Mouse (Mus musculus): ENCODE results near the gene Lce1d. TPM values are rescaled to one million over a fixed set of nuclear protein-coding genes. Genes with fewer than 3 reads are reported as not detected.

The Lce1d gene
- polyA plus RNA-seq, 1 experiment from 2014 or later, result not detected

GRCm38 (mm10) chr3:92638653-92638991, 48.4 kb downstream of the Lce1d start:
- WGBS, result 73% methylated on average over 3 of the region's 3 CpGs
- H3K9me3 ChIP-seq, result no peaks in the 10 kb centered on the region
- no peak for ATAC-seq (ENCODE audit: insufficient number of reproducible peaks, insufficient read depth, low FRiP score, low TSS enrichment, low read depth)
- no peaks in the 10 kb centered on the region for H3K4me1 ChIP-seq
- no peaks in the 10 kb centered on the region for H3K36me3 ChIP-seq
- no peak overlapping the region for H3K27ac ChIP-seq
- no peak overlapping the region for H3K4me2 ChIP-seq
- no peak overlapping the region for H3K4me3 ChIP-seq
- no peaks in the 10 kb centered on the region for H3K27me3 ChIP-seq
- no peak overlapping the region for H3K9ac ChIP-seq

- Histone ChIP-seq H3K4me3 (no peak overlapping the region), H3K27ac (no peak overlapping the region), H3K9ac (no peak overlapping the region), H3K36me3 (no peaks in the 10 kb centered on the region), H3K4me1 (no peaks in the 10 kb centered on the region), H3K27me3 (no peaks in the 10 kb centered on the region), H3K9me3 (no peaks in the 10 kb centered on the region), H3K4me2 (no peak overlapping the region)
- no peak for ATAC-seq (ENCODE audit: insufficient number of reproducible peaks, insufficient read depth, low FRiP score, low TSS enrichment, low read depth)
- 29% methylated on average over 1 of the region's 1 CpGs for WGBS
Observed at GRCm38 (mm10) chr3:92637745-92638652, 49.0 kb downstream of the Lce1d start.

Other genes with a start within 250 kb of the Lce1d start
- 1.0 TPM in 1 of 2 replicates, not detected in the other for gene Sprr1b, start 248.4 kb downstream of the Lce1d start, polyA plus RNA-seq (2015; fragmentation: Nextera tagmentation; extraction: Ambion mirVana)
- gene Sprr3, start 228.5 kb downstream of the Lce1d start, polyA plus RNA-seq (2015; fragmentation: Nextera tagmentation; extraction: Ambion mirVana), result not detected in 2 replicates
- gene Sprr1a, start 201.3 kb downstream of the Lce1d start, polyA plus RNA-seq (2015; fragmentation: Nextera tagmentation; extraction: Ambion mirVana), result 21.6 and 26.7 TPM in 2 replicates
- gene Sprr4, start 186.7 kb downstream of the Lce1d start, polyA plus RNA-seq (2015; fragmentation: Nextera tagmentation; extraction: Ambion mirVana), result not detected in 2 replicates
- not detected in 2 replicates for gene 2310046K23Rik, start 152.7 kb downstream of the Lce1d start, polyA plus RNA-seq (2015; fragmentation: Nextera tagmentation; extraction: Ambion mirVana)
- 0.14 TPM in 1 of 2 replicates, not detected in the other for gene Ivl, start 113.5 kb downstream of the Lce1d start, polyA plus RNA-seq (2015; fragmentation: Nextera tagmentation; extraction: Ambion mirVana)
- not detected in 2 replicates for gene Smcp, start 98.2 kb downstream of the Lce1d start, polyA plus RNA-seq (2015; fragmentation: Nextera tagmentation; extraction: Ambion mirVana)
- gene 2210017I01Rik, start 79.7 kb downstream of the Lce1d start, polyA plus RNA-seq (2015; fragmentation: Nextera tagmentation; extraction: Ambion mirVana), result not detected in 2 replicates
- gene Lce6a, start 65.5 kb downstream of the Lce1d start, polyA plus RNA-seq (2015; fragmentation: Nextera tagmentation; extraction: Ambion mirVana), result not detected in 2 replicates
- gene Lce1a1, start 38.9 kb downstream of the Lce1d start, polyA plus RNA-seq (2015; fragmentation: Nextera tagmentation; extraction: Ambion mirVana), result not detected in 2 replicates
- gene Lce1b, start 30.3 kb downstream of the Lce1d start, polyA plus RNA-seq (2015; fragmentation: Nextera tagmentation; extraction: Ambion mirVana), result not detected in 2 replicates
- gene Lce1a2, start 16.9 kb downstream of the Lce1d start, polyA plus RNA-seq (2015; fragmentation: Nextera tagmentation; extraction: Ambion mirVana), result not detected in 2 replicates
- gene Lce1c, start 8.0 kb downstream of the Lce1d start, polyA plus RNA-seq (2015; fragmentation: Nextera tagmentation; extraction: Ambion mirVana), result not detected in 2 replicates
- not detected in 2 replicates for gene Lce1e, start 21.9 kb upstream of the Lce1d start, polyA plus RNA-seq (2015; fragmentation: Nextera tagmentation; extraction: Ambion mirVana)
- gene Lce1f, start 33.1 kb upstream of the Lce1d start, polyA plus RNA-seq (2015; fragmentation: Nextera tagmentation; extraction: Ambion mirVana), result not detected in 2 replicates
- not detected in 2 replicates for gene Gm38119, start 51.9 kb upstream of the Lce1d start, polyA plus RNA-seq (2015; fragmentation: Nextera tagmentation; extraction: Ambion mirVana)
- not detected in 2 replicates for gene Lce1g, start 65.1 kb upstream of the Lce1d start, polyA plus RNA-seq (2015; fragmentation: Nextera tagmentation; extraction: Ambion mirVana)
- gene Lce1h, start 77.9 kb upstream of the Lce1d start, polyA plus RNA-seq (2015; fragmentation: Nextera tagmentation; extraction: Ambion mirVana), result not detected in 2 replicates
- not detected in 2 replicates for gene Lce1i, start 91.7 kb upstream of the Lce1d start, polyA plus RNA-seq (2015; fragmentation: Nextera tagmentation; extraction: Ambion mirVana)
- gene Lce1j, start 103.3 kb upstream of the Lce1d start, polyA plus RNA-seq (2015; fragmentation: Nextera tagmentation; extraction: Ambion mirVana), result not detected in 2 replicates
- not detected in 2 replicates for gene Lce1k, start 120.7 kb upstream of the Lce1d start, polyA plus RNA-seq (2015; fragmentation: Nextera tagmentation; extraction: Ambion mirVana)
- not detected in 2 replicates for gene Kprp, start 140.0 kb upstream of the Lce1d start, polyA plus RNA-seq (2015; fragmentation: Nextera tagmentation; extraction: Ambion mirVana)
- gene Lce1l, start 164.1 kb upstream of the Lce1d start, polyA plus RNA-seq (2015; fragmentation: Nextera tagmentation; extraction: Ambion mirVana), result not detected in 2 replicates
- gene 2310050C09Rik, start 183.0 kb upstream of the Lce1d start, polyA plus RNA-seq (2015; fragmentation: Nextera tagmentation; extraction: Ambion mirVana), result not detected in 2 replicates
- 0.42 TPM in 1 of 2 replicates, not detected in the other for gene Lce3a, start 239.0 kb upstream of the Lce1d start, polyA plus RNA-seq (2015; fragmentation: Nextera tagmentation; extraction: Ambion mirVana)
- gene Lce3b, start 245.8 kb upstream of the Lce1d start, polyA plus RNA-seq (2015; fragmentation: Nextera tagmentation; extraction: Ambion mirVana), result not detected in 2 replicates